Mouse (Mus musculus): ENCODE data around the gene Fam71b. TPM values are rescaled to one million over a fixed set of nuclear protein-coding genes. Genes with fewer than 3 reads are reported as not detected.
A peak's percentile ranks its signal among the peaks of the same experiment; 100 is the strongest.

The Fam71b gene
- polyA plus RNA-seq, 1 experiment from 2014 or later = not detected

- Histone ChIP-seq H3K9me3 (no peaks in the 10 kb centered on the region), H3K4me1 (replicated peaks) (peaks cover 17% of the 10 kb centered on the region), H3K27ac (no peak overlapping the region), H3K4me2 (replicated peaks) (no peak overlapping the region), H3K27me3 (no peaks in the 10 kb centered on the region), H3K36me3 (peaks cover 27% of the 10 kb centered on the region), H3K9ac (replicated peaks) (no peak overlapping the region), H3K4me3 (replicated peaks) (no peak overlapping the region)
- WGBS = 95% methylated on average over 5 of the region's 5 CpGs
- ATAC-seq = no peak
Observed at GRCm38 (mm10) chr11:46439005-46439543, 42.7 kb downstream of the Fam71b start.

- 98% methylated on average over 1 of the region's 1 CpGs for WGBS
- Histone ChIP-seq H3K9ac (replicated peaks) (no peak overlapping the region), H3K9me3 (no peaks in the 10 kb centered on the region), H3K27me3 (no peaks in the 10 kb centered on the region), H3K4me3 (replicated peaks) (no peak overlapping the region), H3K4me2 (replicated peaks) (no peak overlapping the region), H3K27ac (no peak overlapping the region), H3K36me3 (peaks cover 27% of the 10 kb centered on the region), H3K4me1 (replicated peaks) (peaks cover 14% of the 10 kb centered on the region)
- no peak for ATAC-seq
Observed at GRCm38 (mm10) chr11:46441774-46442173, 45.4 kb downstream of the Fam71b start.

- no peak overlapping the region for H3K4me2 ChIP-seq (replicated peaks)
- no peak for ATAC-seq
- H3K27ac ChIP-seq = no peak overlapping the region
- no peaks in the 10 kb centered on the region for H3K9me3 ChIP-seq
- H3K4me3 ChIP-seq (replicated peaks) = no peak overlapping the region
- H3K4me1 ChIP-seq (replicated peaks) = 0 out of 2 replicates have a peak, but pooled peaks cover 9% of the 10 kb centered on the region
- WGBS = 100% methylated on average over 1 of the region's 1 CpGs
- no peak overlapping the region for H3K9ac ChIP-seq (replicated peaks)
- no peaks in the 10 kb centered on the region for H3K27me3 ChIP-seq
- peaks cover 27% of the 10 kb centered on the region for H3K36me3 ChIP-seq
Observed at GRCm38 (mm10) chr11:46443152-46443551, 46.8 kb downstream of the Fam71b start.

GRCm38 (mm10) chr11:46443979-46444378, 47.6 kb downstream of the Fam71b start:
- no peak overlapping the region for H3K4me3 ChIP-seq (replicated peaks)
- H3K36me3 ChIP-seq = peaks cover 27% of the 10 kb centered on the region
- ATAC-seq = no peak
- WGBS = 93% methylated on average over 5 of the region's 5 CpGs
- no peaks in the 10 kb centered on the region for H3K9me3 ChIP-seq
- 0 out of 2 replicates have a peak, but pooled peaks cover 3% of the 10 kb centered on the region for H3K4me1 ChIP-seq (replicated peaks)
- no peaks in the 10 kb centered on the region for H3K27me3 ChIP-seq
- no peak overlapping the region for H3K27ac ChIP-seq
- H3K9ac ChIP-seq (replicated peaks) = no peak overlapping the region
- H3K4me2 ChIP-seq (replicated peaks) = no peak overlapping the region

GRCm38 (mm10) chr11:46446150-46446549, 49.8 kb downstream of the Fam71b start:
- no peak overlapping the region for H3K4me3 ChIP-seq (replicated peaks)
- H3K4me2 ChIP-seq (replicated peaks) = no peak overlapping the region
- H3K36me3 ChIP-seq = peaks cover 15% of the 10 kb centered on the region
- H3K9me3 ChIP-seq = no peaks in the 10 kb centered on the region
- H3K27ac ChIP-seq = no peak overlapping the region
- H3K9ac ChIP-seq (replicated peaks) = no peak overlapping the region
- no peak for ATAC-seq
- WGBS = 96% methylated on average over 6 of the region's 6 CpGs
- H3K4me1 ChIP-seq (replicated peaks) = no peaks in the 10 kb centered on the region
- no peaks in the 10 kb centered on the region for H3K27me3 ChIP-seq

- ATAC-seq = no peak
- no peaks in the 10 kb centered on the region for H3K4me1 ChIP-seq (replicated peaks)
- peaks cover 9% of the 10 kb centered on the region; the same call in 1 of the 2 replicates for H3K36me3 ChIP-seq
- WGBS = 83% methylated on average over 13 of the region's 13 CpGs
- no peaks in the 10 kb centered on the region for H3K27me3 ChIP-seq
- no peak overlapping the region for H3K4me3 ChIP-seq (replicated peaks)
- H3K27ac ChIP-seq = no peak overlapping the region
- no peak overlapping the region for H3K9ac ChIP-seq (replicated peaks)
- no peak overlapping the region for H3K4me2 ChIP-seq (replicated peaks)
- H3K9me3 ChIP-seq = no peaks in the 10 kb centered on the region
Observed at GRCm38 (mm10) chr11:46447644-46448484, 51.5 kb downstream of the Fam71b start.

- no peak overlapping the region for H3K4me3 ChIP-seq (replicated peaks)
- no peaks in the 10 kb centered on the region for H3K4me1 ChIP-seq (replicated peaks)
- H3K27ac ChIP-seq = no peak overlapping the region
- ATAC-seq = 0 out of 2 replicates have a peak, but pooled peaks have one; percentile 50
- H3K9ac ChIP-seq (replicated peaks) = no peak overlapping the region
- H3K4me2 ChIP-seq (replicated peaks) = no peak overlapping the region
- WGBS = 83% methylated on average over 11 of the region's 11 CpGs
- no peaks in the 10 kb centered on the region for H3K36me3 ChIP-seq
- no peaks in the 10 kb centered on the region for H3K27me3 ChIP-seq
- H3K9me3 ChIP-seq = no peaks in the 10 kb centered on the region
Observed at GRCm38 (mm10) chr11:46449461-46450080, 53.2 kb downstream of the Fam71b start.

GRCm38 (mm10) chr11:46454453-46455045, 58.2 kb downstream of the Fam71b start, which contains the start of gene Havcr2:
Gene Havcr2, plus strand, starts transcription at chr11:46454935.
- Histone ChIP-seq H3K9me3 (no peaks in the 10 kb centered on the region), H3K4me3 (replicated peaks) (no peak within 1 kb of the TSS), H3K4me1 (replicated peaks) (no peaks in the 10 kb centered on the region), H3K27ac (no peak within 1 kb of the TSS), H3K4me2 (replicated peaks) (no peak within 1 kb of the TSS), H3K9ac (replicated peaks) (no peak within 1 kb of the TSS), H3K36me3 (no peaks in the 10 kb centered on the region), H3K27me3 (no peaks in the 10 kb centered on the region)
- WGBS = 78% methylated on average over 6 of the region's 6 CpGs
- ATAC-seq = no peak

Other genes with a start within 250 kb of the Fam71b start
- gene Nipal4, start 230.1 kb upstream of the Fam71b start, polyA plus RNA-seq (2015; fragmentation: Nextera tagmentation; extraction: Ambion mirVana) = 0.63 and 1.1 TPM in 2 replicates
- 4.6 and 5.9 TPM in 2 replicates for gene Fndc9, start 161.0 kb upstream of the Fam71b start, polyA plus RNA-seq (2015; fragmentation: Nextera tagmentation; extraction: Ambion mirVana)
- gene Cyfip2, start 83.7 kb upstream of the Fam71b start, polyA plus RNA-seq (2015; fragmentation: Nextera tagmentation; extraction: Ambion mirVana) = 75.5 and 80.8 TPM in 2 replicates
- gene Itk, start 7.0 kb upstream of the Fam71b start, polyA plus RNA-seq (2015; fragmentation: Nextera tagmentation; extraction: Ambion mirVana) = not detected in 2 replicates
- gene Med7, start 40.4 kb downstream of the Fam71b start, polyA plus RNA-seq (2015; fragmentation: Nextera tagmentation; extraction: Ambion mirVana) = 81.3 and 83.7 TPM in 2 replicates
- 0.08 and 0.11 TPM in 2 replicates for gene Havcr2, start 58.4 kb downstream of the Fam71b start, polyA plus RNA-seq (2015; fragmentation: Nextera tagmentation; extraction: Ambion mirVana)
- gene Gm12169, start 127.7 kb downstream of the Fam71b start, polyA plus RNA-seq (2015; fragmentation: Nextera tagmentation; extraction: Ambion mirVana) = not detected in 2 replicates
- not detected in 2 replicates for gene BC053393, start 175.0 kb downstream of the Fam71b start, polyA plus RNA-seq (2015; fragmentation: Nextera tagmentation; extraction: Ambion mirVana)
- not detected in 2 replicates for gene Dppa1, start 232.7 kb downstream of the Fam71b start, polyA plus RNA-seq (2015; fragmentation: Nextera tagmentation; extraction: Ambion mirVana)

All from midbrain, embryonic 13.5 days (tissue).